Mouse (Mus musculus): ENCODE data around the gene Fam243. TPM values are rescaled to one million over a fixed set of nuclear protein-coding genes. Genes with fewer than 3 reads are reported as not detected.

Fam243 gene
- polyA plus RNA-seq, 1 experiment: not detected

GRCm38 (mm10) chr16:92282671-92283070, 38.6 kb downstream of the Fam243 start:
- no peak for TF ChIP-seq FLI1 (IDR thresholded peaks at IDR 0.05; ENCODE audit: low read length)
- no peak for TF ChIP-seq GATA1 (IDR thresholded peaks at IDR 0.05; ENCODE audit: borderline replicate concordance, low read length)
- Histone ChIP-seq H3K9me3 (0 out of 2 replicates have a peak, but pooled peaks cover 3% of the 10 kb centered on the region), H3K27me3 (replicated peaks) (peaks cover 54% of the 10 kb centered on the region), H3K4me1 (peaks cover 4% of the 10 kb centered on the region; the same call in 1 of the 2 replicates), H3K36me3 (replicated peaks; ENCODE audit: low read length) (no peaks in the 10 kb centered on the region), H3K4me3 (replicated peaks) (no peak overlapping the region)

DNA sequence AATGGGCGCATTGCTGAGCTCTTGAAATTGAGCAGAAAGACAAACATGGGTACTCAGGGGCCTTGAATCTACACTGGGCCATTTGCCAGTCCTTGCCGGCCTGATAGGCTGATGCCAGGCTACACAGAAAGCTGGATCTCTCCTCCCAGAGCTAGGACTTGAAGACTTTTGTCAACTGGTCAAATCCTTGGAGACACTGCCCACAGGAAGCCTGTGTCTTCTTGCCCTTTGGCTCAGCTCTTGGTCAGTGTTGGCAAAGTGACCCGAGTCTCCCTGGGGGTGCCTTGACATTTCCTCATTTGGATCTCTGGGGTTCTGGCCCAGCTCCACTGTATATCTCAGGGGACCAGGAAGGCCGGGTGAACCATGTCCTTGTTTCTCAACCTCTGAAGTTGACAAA, 45.7 kb downstream of the Fam243 start:
- H3K36me3 ChIP-seq (replicated peaks; ENCODE audit: low read length): no peaks in the 10 kb centered on the region
- no peaks in the 10 kb centered on the region for H3K4me1 ChIP-seq
- H3K27me3 ChIP-seq (replicated peaks): peaks cover 54% of the 10 kb centered on the region
- no peak overlapping the region for H3K4me3 ChIP-seq (replicated peaks)
- TF ChIP-seq FLI1 (IDR thresholded peaks at IDR 0.05; ENCODE audit: low read length) (no peak), GATA1 (IDR thresholded peaks at IDR 0.05; ENCODE audit: borderline replicate concordance, low read length) (no peak)
- 0 out of 2 replicates have a peak, but pooled peaks cover 3% of the 10 kb centered on the region for H3K9me3 ChIP-seq

GRCm38 (mm10) chr16:92274516-92274915, 46.7 kb downstream of the Fam243 start:
- Histone ChIP-seq H3K36me3 (replicated peaks; ENCODE audit: low read length) (no peaks in the 10 kb centered on the region), H3K27me3 (replicated peaks) (peaks cover 61% of the 10 kb centered on the region), H3K4me3 (replicated peaks) (no peak overlapping the region), H3K9me3 (0 out of 2 replicates have a peak, but pooled peaks cover 3% of the 10 kb centered on the region), H3K4me1 (no peaks in the 10 kb centered on the region)
- no peak for TF ChIP-seq FLI1 (IDR thresholded peaks at IDR 0.05; ENCODE audit: low read length)
- no peak for TF ChIP-seq GATA1 (IDR thresholded peaks at IDR 0.05; ENCODE audit: borderline replicate concordance, low read length)

Other genes with a start within 250 kb of the Fam243 start
- not detected in 2 replicates for gene Kcne2, start 29.1 kb downstream of the Fam243 start, polyA plus RNA-seq (2012; ENCODE audit: insufficient read depth, low replicate concordance)
- gene Smim11, start 20.2 kb downstream of the Fam243 start, polyA plus RNA-seq (2012; ENCODE audit: insufficient read depth, low replicate concordance): 18.6 TPM in 1 of 2 replicates, not detected in the other
- 0.02 TPM in 1 of 2 replicates, not detected in the other for gene Kcne1, start 38.0 kb upstream of the Fam243 start, polyA plus RNA-seq (2012; ENCODE audit: insufficient read depth, low replicate concordance)
- 2.4 and 3.6 TPM in 2 replicates for gene Rcan1, start 149.4 kb upstream of the Fam243 start, polyA plus RNA-seq (2012; ENCODE audit: insufficient read depth, low replicate concordance)
- not detected in 2 replicates for gene Clic6, start 164.3 kb upstream of the Fam243 start, polyA plus RNA-seq (2012; ENCODE audit: insufficient read depth, low replicate concordance)